Mouse (Mus musculus) right cerebral cortex, adult 18-20 months (tissue): ENCODE data around the gene Serpinc1.
"Not testable (repeated sequence)": the region's sequence is repeated elsewhere in the genome, so short reads cannot be mapped to it uniquely, and the experiment has no call there.

Source experiments
- DNase-seq: peaks from one replicate; pipeline ENCODE4 v3.0.0; 2022; ENCODE audit warnings: mixed read lengths

The Serpinc1 gene

GRCm38 (mm10) chr1:160978071-160978735 is at the start of gene Serpinc1:
TSS of gene Serpinc1 (plus strand) at chr1:160978585.
- no peak for DNase-seq

- DNase-seq: no peak
Measured at GRCm38 (mm10) chr1:160931320-160931719, 47.1 kb upstream of the Serpinc1 start.

GRCm38 (mm10) chr1:160933896-160934482 is 44.4 kb upstream of the Serpinc1 start:
- no peak for DNase-seq

GRCm38 (mm10) chr1:160935551-160935950 is 42.8 kb upstream of the Serpinc1 start:
- DNase-seq: peak; percentile 9

GRCm38 (mm10) chr1:160963199-160963598 is 15.2 kb upstream of the Serpinc1 start:
- no peak for DNase-seq

- DNase-seq: no peak
Measured at GRCm38 (mm10) chr1:160967268-160967667, 11.1 kb upstream of the Serpinc1 start.

GRCm38 (mm10) chr1:160968643-160969042 is 9.7 kb upstream of the Serpinc1 start:
- no peak for DNase-seq

GRCm38 (mm10) chr1:160980021-160980420 is 1.6 kb downstream of the Serpinc1 start:
- no peak for DNase-seq

GRCm38 (mm10) chr1:160980537-160981234 is 2.3 kb downstream of the Serpinc1 start:
- no peak for DNase-seq

GRCm38 (mm10) chr1:160981337-160981736 is 3.0 kb downstream of the Serpinc1 start:
- no peak for DNase-seq

GRCm38 (mm10) chr1:160982887-160983286 is 4.5 kb downstream of the Serpinc1 start:
- DNase-seq: no peak

GRCm38 (mm10) chr1:160984731-160985130 is 6.3 kb downstream of the Serpinc1 start:
- DNase-seq: not testable (repeated sequence)

- no peak for DNase-seq
Measured at GRCm38 (mm10) chr1:160985477-160985876, 7.1 kb downstream of the Serpinc1 start.

GRCm38 (mm10) chr1:160986881-160987635 is 8.7 kb downstream of the Serpinc1 start:
- DNase-seq: no peak

GRCm38 (mm10) chr1:160989395-160989794 is 11.0 kb downstream of the Serpinc1 start:
- no peak for DNase-seq

GRCm38 (mm10) chr1:160993851-160994250 is 15.5 kb downstream of the Serpinc1 start:
- DNase-seq: no peak

GRCm38 (mm10) chr1:161004942-161005341 is 26.6 kb downstream of the Serpinc1 start:
- no peak for DNase-seq

- DNase-seq: no peak
Measured at GRCm38 (mm10) chr1:161005526-161005925, 27.1 kb downstream of the Serpinc1 start.

GRCm38 (mm10) chr1:161006471-161006870 is 28.1 kb downstream of the Serpinc1 start:
- no peak for DNase-seq

GRCm38 (mm10) chr1:161008038-161008437 is 29.7 kb downstream of the Serpinc1 start:
- no peak for DNase-seq

GRCm38 (mm10) chr1:161010436-161010835 is 32.1 kb downstream of the Serpinc1 start:
- no peak for DNase-seq

GRCm38 (mm10) chr1:161016378-161016777 is 38.0 kb downstream of the Serpinc1 start:
- DNase-seq: no peak

- no peak for DNase-seq
Measured at GRCm38 (mm10) chr1:161020051-161020450, 41.7 kb downstream of the Serpinc1 start.
